Mouse (Mus musculus) urinary bladder, adult 2 months (tissue): Measurements from ENCODE around the gene Srrm2. TPM values are rescaled to one million over a fixed set of nuclear protein-coding genes. Genes with fewer than 3 reads are reported as not detected.

Source experiments
- DNase-seq: peaks from one replicate; pipeline ENCODE4 v3.0.0; 2022; ENCODE audit warnings: low spot score
- polyA plus RNA-seq: library from polyadenylated mRNA; depleted of rRNA; stranded (reverse); fragments of >200 nt; gene quantifications from 2 replicates; pipeline ENCODE4 v1.2.3, GENCODE M21; 2012

Gene Srrm2
- polyA plus RNA-seq, 1 experiment, result 540 TPM

GRCm38 (mm10) chr17:23806867-23807266, 16.5 kb downstream of the Srrm2 start:
- peak; percentile 44 for DNase-seq

- DNase-seq, result no peak
Measured at GRCm38 (mm10) chr17:23807918-23808317, 17.6 kb downstream of the Srrm2 start.

- DNase-seq, result no peak
Measured at GRCm38 (mm10) chr17:23815641-23816040, 25.3 kb downstream of the Srrm2 start.

GRCm38 (mm10) chr17:23818579-23818978, 28.2 kb downstream of the Srrm2 start:
- DNase-seq, result no peak

- DNase-seq, result no peak
Measured at GRCm38 (mm10) chr17:23819235-23819634, 28.9 kb downstream of the Srrm2 start.

GRCm38 (mm10) chr17:23820731-23821130, 30.4 kb downstream of the Srrm2 start:
- no peak for DNase-seq

- no peak for DNase-seq
Measured at GRCm38 (mm10) chr17:23822094-23822493, 31.8 kb downstream of the Srrm2 start.

GRCm38 (mm10) chr17:23823018-23823417, 32.7 kb downstream of the Srrm2 start:
- no peak for DNase-seq

GRCm38 (mm10) chr17:23823614-23824013, 33.3 kb downstream of the Srrm2 start:
- no peak for DNase-seq

GRCm38 (mm10) chr17:23825591-23825990, 35.3 kb downstream of the Srrm2 start:
- no peak for DNase-seq

GRCm38 (mm10) chr17:23828271-23829001, 38.1 kb downstream of the Srrm2 start:
- peak; percentile 65 for DNase-seq

- DNase-seq, result peak; percentile 71
Measured at GRCm38 (mm10) chr17:23829064-23829619, 38.8 kb downstream of the Srrm2 start, which contains the start of gene Elob. Elob (minus strand) TSS chr17:23829136.

- DNase-seq, result no peak
Measured at GRCm38 (mm10) chr17:23831201-23831600, 40.9 kb downstream of the Srrm2 start.

GRCm38 (mm10) chr17:23836006-23836575, 45.8 kb downstream of the Srrm2 start, which contains the start of gene Prss33:
Prss33 (minus strand) TSS chr17:23836056.
- no peak for DNase-seq

GRCm38 (mm10) chr17:23841145-23841544, 50.8 kb downstream of the Srrm2 start:
- no peak for DNase-seq

- DNase-seq, result no peak
Measured at GRCm38 (mm10) chr17:23843141-23843811, 52.9 kb downstream of the Srrm2 start.

- DNase-seq, result no peak
Measured at GRCm38 (mm10) chr17:23843812-23844273, 53.5 kb downstream of the Srrm2 start, which contains the start of the genes Prss32 and Prss41. Prss32 (plus strand) TSS chr17:23843855. Prss41 (minus strand) TSS chr17:23844172.

- no peak for DNase-seq
Measured at GRCm38 (mm10) chr17:23850028-23850427, 59.7 kb downstream of the Srrm2 start.

GRCm38 (mm10) chr17:23850853-23851749, 60.8 kb downstream of the Srrm2 start:
- DNase-seq, result no peak

GRCm38 (mm10) chr17:23853292-23853691, 63.0 kb downstream of the Srrm2 start:
- DNase-seq, result no peak

- no peak for DNase-seq
Measured at GRCm38 (mm10) chr17:23854229-23854765, 64.0 kb downstream of the Srrm2 start.
